Comparison of ENCODE assay signal across 9 mouse cellular contexts in genomic region chr11:77132580-77132979, GRCm38 (mm10). TPM values are rescaled to one million over a fixed set of nuclear protein-coding genes. Genes with fewer than 3 reads are reported as not detected.
DNase-seq lines count a peak whose midpoint lies in the region; ATAC-seq and TF ChIP-seq lines count a peak whose summit lies in the region.
"Had no signal": no experiment of that assay in that cellular context is flagged by ENCODE, and none has a peak within 500 bp of the region (broad histone marks: within the 10 kb centered on the region; RNA-seq: fewer than 3 reads in every experiment).

No protein-coding gene starts in this region.

- no peaks in the 10 kb centered on the region for H3K4me1 ChIP-seq in lung, adult 2 months (ENCODE audit: control insufficient read depth, insufficient read depth, low read length)
- H3K4me1 ChIP-seq: hindbrain, embryonic 15.5 days had no signal

- no peak overlapping the region for H3K4me3 ChIP-seq in lung, adult 2 months (replicated peaks; ENCODE audit: extremely low read depth, low read depth, low read length)
- H3K4me3 ChIP-seq: hindbrain, embryonic 15.5 days had no signal

- WGBS in lung, adult 2 months: 58% methylated on average over 3 of the region's 3 CpGs

- DNase-seq in heart, adult 18-20 months: peak; percentile 6 to 41
- DNase-seq in heart, adult 8-10 months (ENCODE audit: low spot score): no peak
- peak; percentile 61 for DNase-seq in 416B (ENCODE audit: low read depth)
- DNase-seq in T-cell, adult 2 months (ENCODE audit: low spot score): peak; percentile 22
- peak; percentile 30 for DNase-seq in lung, adult 2 months
- no peak for DNase-seq in frontal cortex, adult 2 months (ENCODE audit: extremely low spot score in 1 of 2, low spot score in 1 of 2)
- no peak for DNase-seq in cerebellum, adult 11-12 months

- no peak for ATAC-seq in frontal cortex, adult (ENCODE audit: low TSS enrichment)

- TF ChIP-seq POLR2A in lung, adult 2 months (IDR thresholded peaks at IDR 0.05; ENCODE audit: borderline replicate concordance, extremely low read depth, low read depth, low read length): no peak

- TF ChIP-seq CTCF in lung, adult 2 months (IDR thresholded peaks at IDR 0.05; ENCODE audit: insufficient read depth, low read length): peak; percentile 66

RNA-seq across cellular contexts. Expression of gene Nsrp1, which starts 54.3 kb away (rescaled TPM):
- total RNA-seq in heart, adult 18-20 months (2021): 1 to 10 TPM; 9.8 to 10.0 TPM
- 10 to 100 TPM in 2 of 4 experiments, 1 to 10 TPM in 2; 8.7 to 11.1 (median 9.9) TPM for total RNA-seq in heart, adult 8-10 months (2022)
- polyA plus RNA-seq in lung, adult 2 months (2012; rRNA removed): 0.78 and 1.8 TPM in 2 replicates
- polyA plus RNA-seq in frontal cortex, adult 2 months (2012; rRNA removed): 11.5 and 11.6 TPM in 2 replicates

RNA-seq across cellular contexts. Expression of gene Efcab5, which starts 56.2 kb away (rescaled TPM):
- total RNA-seq in heart, adult 18-20 months (2021): under 1 TPM; 0.15 to 0.31 TPM
- total RNA-seq in heart, adult 8-10 months (2022): under 1 TPM; 0.14 to 0.75 (median 0.20) TPM
- 0.45 and 0.50 TPM in 2 replicates for polyA plus RNA-seq in lung, adult 2 months (2012; rRNA removed)
- 4.0 and 4.1 TPM in 2 replicates for polyA plus RNA-seq in frontal cortex, adult 2 months (2012; rRNA removed)

Comparison
In these comparisons a context has a peak if more than half of its experiments do, and no peak if none do; other contexts are left out.
1. DNase-seq: peak in heart, adult 18-20 months (2 of 2), 416B (single experiment), T-cell, adult 2 months (single experiment) and lung, adult 2 months (single experiment); none in heart, adult 8-10 months (single experiment), frontal cortex, adult 2 months (0 of 2) and cerebellum, adult 11-12 months (single experiment).